Mouse (Mus musculus) hindbrain, postnatal 0 days (tissue): ENCODE results near the gene Snap47. TPM values are rescaled to one million over a fixed set of nuclear protein-coding genes. Genes with fewer than 3 reads are reported as not detected.

ENCODE experiments used
- ATAC-seq: fragments of 200-750 bp; cut with Nextera tagmentation; 2 replicates; pipeline ENCODE4 v1.8.0; 2017; ENCODE audit warnings: mild to moderate bottlenecking, moderate TSS enrichment, moderate library complexity
- DNase-seq: peaks from one replicate; pipeline ENCODE4 v3.0.0-alpha.2; 2015; ENCODE audit warnings: low spot score
- H3K27ac ChIP-seq: fragments of 300-500 bp; sonication (generic); 2 replicates; pipeline ENCODE4 v1.5.1; 2014; ENCODE audit warnings: mild to moderate bottlenecking
- H3K27me3 ChIP-seq: fragments of 300-500 bp; sonication (generic); 2 replicates; pipeline ENCODE4 v1.6.1; 2014; ENCODE audit warnings: low read length, mixed read lengths; ENCODE audit not compliant: insufficient read depth
- H3K36me3 ChIP-seq: fragments of 300-500 bp; sonication (generic); 2 replicates; pipeline ENCODE4 v1.6.1; 2014; ENCODE audit warnings: low read length, mixed read lengths; ENCODE audit not compliant: insufficient read depth
- H3K4me1 ChIP-seq: fragments of 300-500 bp; sonication (generic); 2 replicates; pipeline ENCODE4 v1.6.1; 2014; ENCODE audit warnings: antibody characterized with exemption, low read length, mixed read lengths; ENCODE audit not compliant: insufficient read depth
- H3K4me2 ChIP-seq: fragments of 300-500 bp; sonication (generic); 2 replicates; pipeline ENCODE4 v1.6.1; 2014; ENCODE audit warnings: low read depth, mild to moderate bottlenecking, low read length, moderate library complexity, mixed read lengths
- H3K4me3 ChIP-seq: fragments of 300-500 bp; sonication (generic); 2 replicates; pipeline ENCODE4 v1.5.1; 2014; ENCODE audit warnings: low read length
- H3K9ac ChIP-seq: fragments of 300-500 bp; sonication (generic); replicated peaks from 2 replicates; pipeline ENCODE4 v1.6.1; 2014; ENCODE audit warnings: mild to moderate bottlenecking, low read length, moderate library complexity, mixed read lengths
- H3K9me3 ChIP-seq: fragments of 300-500 bp; sonication (generic); 2 replicates; pipeline ENCODE4 v1.6.1; 2016; ENCODE audit warnings: low read length, mixed read lengths
- CTCF ChIP-seq: IDR thresholded peaks from 2 replicates; pipeline ENCODE4 v1.5.1; 2016; ENCODE audit warnings: antibody characterized with exemption, control low read depth, low read depth
- whole genome bisulfite sequencing: fragments of 180-500 bp; shearing (Covaris S2); extraction: QIAGEN DNeasy Blood & Tissue Kit; methylation state at CpG from one replicate; pipeline ENCODE4 v1.1.7; 2014; 5-methylcytosine and 5-hydroxymethylcytosine counted together
- polyA plus RNA-seq: library from polyadenylated mRNA; unstranded; fragments of >200 nt; fragmentation: Nextera tagmentation; extraction: Ambion mirVana; gene quantifications from 2 replicates; pipeline ENCODE4 v1.2.1, GENCODE M21; 2015
- total RNA-seq: library from RNA; depleted of rRNA; stranded (reverse); fragments of >200 nt; gene quantifications from 2 replicates; pipeline ENCODE4 v1.2.3, GENCODE M21; 2014

Snap47 gene
- total and polyA plus RNA-seq, 2 experiments from 2014 or later = 406 to 537 TPM

DNA sequence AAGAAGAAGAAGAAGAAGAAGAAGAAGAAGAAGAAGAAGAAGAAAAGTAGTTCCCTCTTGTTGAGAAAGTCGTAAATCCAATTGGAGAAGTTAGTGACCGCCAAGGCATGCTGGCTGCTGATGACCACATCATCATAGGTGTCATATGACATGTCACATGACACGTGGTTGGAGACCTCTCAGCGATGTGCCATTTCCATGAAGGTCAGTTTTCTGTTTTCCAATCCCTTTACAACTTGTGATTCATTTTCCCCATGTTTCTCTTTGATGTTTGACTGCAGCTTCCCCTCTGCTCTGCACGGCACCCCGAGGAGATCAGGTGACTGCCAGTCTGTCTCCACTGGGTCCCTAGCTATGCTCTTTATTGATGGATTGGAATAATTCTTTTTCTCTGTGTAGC is 58.7 kb downstream of the Snap47 start:
- 77% methylated on average over 6 of the region's 6 CpGs for WGBS
- Histone ChIP-seq H3K9me3 (no peaks in the 10 kb centered on the region), H3K27ac (no peak overlapping the region), H3K4me1 (no peaks in the 10 kb centered on the region), H3K4me3 (no peak overlapping the region), H3K9ac (no peak overlapping the region), H3K36me3 (no peaks in the 10 kb centered on the region), H3K27me3 (no peaks in the 10 kb centered on the region), H3K4me2 (no peak overlapping the region)
- DNase-seq (no peak), ATAC-seq (no peak)
- no peak for TF ChIP-seq CTCF

DNA sequence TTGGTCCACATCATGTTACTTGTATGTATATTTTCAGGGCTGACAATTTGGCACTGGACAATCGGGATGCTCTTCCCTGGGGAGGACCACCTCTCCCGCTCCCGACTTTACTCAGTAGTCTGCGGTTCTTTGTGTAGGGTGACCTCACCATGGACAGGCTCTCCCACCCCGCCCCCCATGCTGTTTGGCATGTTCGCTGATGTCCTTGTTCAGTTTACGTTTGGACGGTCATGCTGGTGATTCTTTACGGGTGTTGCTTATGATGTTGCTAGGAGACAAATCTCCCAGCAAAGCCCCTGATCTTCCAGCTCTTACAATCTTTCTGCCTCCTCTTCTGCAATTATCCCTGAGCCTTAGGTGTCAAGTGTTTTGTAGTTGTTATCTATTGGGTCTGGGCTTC is 60.5 kb downstream of the Snap47 start:
- H3K27ac ChIP-seq = no peak overlapping the region
- no peaks in the 10 kb centered on the region for H3K27me3 ChIP-seq
- H3K9me3 ChIP-seq = no peaks in the 10 kb centered on the region
- ATAC-seq = no peak
- no peaks in the 10 kb centered on the region for H3K4me1 ChIP-seq
- no peak overlapping the region for H3K4me2 ChIP-seq
- no peak overlapping the region for H3K9ac ChIP-seq
- TF ChIP-seq CTCF = no peak
- H3K36me3 ChIP-seq = no peaks in the 10 kb centered on the region
- 45% methylated on average over 9 of the region's 9 CpGs for WGBS
- no peak overlapping the region for H3K4me3 ChIP-seq
- DNase-seq = no peak

DNA sequence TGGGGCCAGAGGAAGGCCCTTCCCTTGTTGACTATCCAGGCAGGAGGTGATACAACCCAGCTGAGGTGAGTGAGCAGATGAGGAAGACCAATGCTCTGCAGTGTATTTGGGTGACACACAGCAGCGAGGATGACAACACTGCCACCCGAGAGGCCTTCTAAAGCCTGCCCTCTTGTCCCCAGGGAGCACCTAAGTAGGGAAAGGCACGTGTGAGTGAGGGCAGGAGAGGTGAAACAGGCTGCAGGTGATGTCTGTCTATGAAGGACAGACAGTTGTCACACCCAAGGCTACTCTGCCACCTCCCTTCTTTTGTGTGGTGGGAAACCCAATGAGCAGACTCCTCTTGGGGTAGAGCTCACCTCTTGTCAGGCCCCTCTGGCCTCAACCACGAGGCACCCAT is 61.4 kb downstream of the Snap47 start:
- Histone ChIP-seq H3K4me3 (no peak overlapping the region), H3K36me3 (no peaks in the 10 kb centered on the region), H3K9me3 (no peaks in the 10 kb centered on the region), H3K4me2 (no peak overlapping the region), H3K4me1 (no peaks in the 10 kb centered on the region), H3K27ac (no peak overlapping the region), H3K9ac (no peak overlapping the region), H3K27me3 (no peaks in the 10 kb centered on the region)
- 66% methylated on average over 4 of the region's 4 CpGs for WGBS
- TF ChIP-seq CTCF = no peak
- no peak for ATAC-seq
- no peak for DNase-seq

DNA sequence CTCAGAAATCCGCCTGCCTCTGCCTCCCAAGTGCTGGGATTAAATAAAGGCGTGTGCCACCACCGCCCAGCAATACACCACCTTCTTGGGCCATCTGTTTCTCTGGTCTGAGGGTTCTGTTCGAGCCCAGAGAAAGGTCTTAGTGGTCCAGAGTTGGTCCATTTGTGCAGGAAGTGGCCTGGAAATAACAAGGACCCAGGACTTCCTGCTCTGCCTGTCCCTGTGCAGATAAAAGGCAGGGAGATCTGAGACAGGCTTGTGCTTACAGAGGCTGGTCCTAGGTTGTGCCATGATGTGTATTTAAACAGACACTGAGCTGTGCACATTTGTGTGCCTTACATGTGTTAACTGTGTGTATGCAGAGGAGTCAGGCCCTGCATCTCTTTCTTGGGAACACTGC is 62.2 kb downstream of the Snap47 start:
- Histone ChIP-seq H3K4me3 (no peak overlapping the region), H3K9me3 (no peaks in the 10 kb centered on the region), H3K4me2 (no peak overlapping the region), H3K36me3 (no peaks in the 10 kb centered on the region), H3K27ac (no peak overlapping the region), H3K9ac (no peak overlapping the region), H3K4me1 (no peaks in the 10 kb centered on the region), H3K27me3 (no peaks in the 10 kb centered on the region)
- 82% methylated on average over 4 of the region's 4 CpGs for WGBS
- no peak for ATAC-seq
- DNase-seq = no peak
- TF ChIP-seq CTCF = no peak

DNA sequence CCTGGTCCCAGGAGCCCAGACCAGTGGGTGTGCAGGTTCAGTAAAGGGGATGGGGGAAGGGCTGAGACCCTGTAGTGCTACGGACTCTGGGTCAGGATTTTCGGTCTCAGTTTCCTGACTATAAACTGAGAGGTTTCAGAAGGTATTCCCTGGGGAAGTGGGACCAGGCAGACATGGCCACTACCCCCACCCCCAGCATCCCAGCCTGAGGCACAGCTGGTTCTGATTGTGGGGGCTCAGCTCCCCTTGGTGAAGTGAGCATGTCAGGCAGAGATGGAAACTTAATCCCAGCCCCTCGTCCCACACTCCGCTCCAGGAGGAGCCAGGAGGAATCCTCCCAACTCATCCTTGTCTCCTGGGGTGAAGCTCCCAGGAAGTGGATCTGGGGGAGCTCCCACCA is 63.5 kb downstream of the Snap47 start:
- Histone ChIP-seq H3K9ac (no peak overlapping the region), H3K4me2 (no peak overlapping the region), H3K9me3 (no peaks in the 10 kb centered on the region), H3K4me1 (no peaks in the 10 kb centered on the region), H3K27ac (no peak overlapping the region), H3K27me3 (no peaks in the 10 kb centered on the region), H3K36me3 (no peaks in the 10 kb centered on the region), H3K4me3 (no peak overlapping the region)
- 74% methylated on average over 4 of the region's 4 CpGs for WGBS
- DNase-seq (no peak), ATAC-seq (no peak)
- no peak for TF ChIP-seq CTCF

DNA sequence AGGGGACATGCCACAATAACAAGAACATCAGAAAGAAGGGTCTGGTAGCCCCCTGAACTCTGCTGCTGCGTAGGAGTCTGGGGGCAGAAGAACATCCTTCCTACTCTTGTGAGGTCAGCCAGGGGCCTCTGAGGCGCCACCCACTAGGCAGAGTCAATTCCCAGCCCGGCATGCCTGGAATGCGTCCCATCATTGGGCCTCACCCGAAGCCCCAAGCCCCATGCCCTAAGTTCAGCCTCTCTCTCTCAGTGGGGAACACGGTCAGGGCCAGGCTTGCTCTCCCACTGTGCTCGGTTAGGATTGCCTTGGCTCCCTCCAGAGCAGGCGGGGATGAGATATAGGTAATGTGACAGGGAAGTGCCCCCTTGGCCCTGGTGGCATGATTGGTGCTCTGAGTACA is 65.9 kb downstream of the Snap47 start:
- Histone ChIP-seq H3K9ac (no peak overlapping the region), H3K27ac (no peak overlapping the region), H3K27me3 (no peaks in the 10 kb centered on the region), H3K36me3 (no peaks in the 10 kb centered on the region), H3K4me3 (no peak overlapping the region), H3K4me2 (no peak overlapping the region), H3K9me3 (no peaks in the 10 kb centered on the region), H3K4me1 (no peaks in the 10 kb centered on the region)
- no peak for ATAC-seq
- no peak for DNase-seq
- 10% methylated on average over 8 of the region's 8 CpGs for WGBS
- TF ChIP-seq CTCF = no peak

DNA sequence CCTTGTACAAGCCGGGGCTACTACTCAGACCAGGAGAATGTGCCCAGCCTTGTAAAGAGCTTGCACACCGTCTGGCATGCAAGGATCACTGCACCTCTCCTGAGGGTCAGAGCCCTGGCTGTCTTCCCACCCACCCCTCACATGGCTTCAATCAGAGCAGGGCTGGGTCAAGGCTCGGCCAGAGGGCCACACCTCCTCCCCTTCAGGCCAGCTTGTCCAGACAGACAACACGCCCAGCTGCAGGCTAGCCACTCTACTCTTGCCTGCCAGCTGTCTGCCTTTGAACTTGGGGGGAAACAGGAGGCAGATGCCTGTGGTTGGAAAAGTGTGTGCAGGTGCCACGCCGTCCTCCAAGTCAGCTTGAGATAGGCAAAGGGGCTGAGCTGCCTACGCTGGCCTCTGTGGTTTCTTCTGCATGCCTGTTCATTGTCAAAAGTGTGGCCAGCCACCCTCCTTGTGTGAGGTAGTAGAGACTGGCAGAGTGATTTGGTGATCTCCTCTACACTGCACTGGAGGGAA is 66.5 kb downstream of the Snap47 start:
- Histone ChIP-seq H3K36me3 (no peaks in the 10 kb centered on the region), H3K9me3 (no peaks in the 10 kb centered on the region), H3K27me3 (no peaks in the 10 kb centered on the region), H3K4me2 (no peak overlapping the region), H3K4me3 (no peak overlapping the region), H3K9ac (no peak overlapping the region), H3K27ac (no peak overlapping the region), H3K4me1 (no peaks in the 10 kb centered on the region)
- DNase-seq (no peak), ATAC-seq (no peak)
- no peak for TF ChIP-seq CTCF
- WGBS = 47% methylated on average over 7 of the region's 7 CpGs

DNA sequence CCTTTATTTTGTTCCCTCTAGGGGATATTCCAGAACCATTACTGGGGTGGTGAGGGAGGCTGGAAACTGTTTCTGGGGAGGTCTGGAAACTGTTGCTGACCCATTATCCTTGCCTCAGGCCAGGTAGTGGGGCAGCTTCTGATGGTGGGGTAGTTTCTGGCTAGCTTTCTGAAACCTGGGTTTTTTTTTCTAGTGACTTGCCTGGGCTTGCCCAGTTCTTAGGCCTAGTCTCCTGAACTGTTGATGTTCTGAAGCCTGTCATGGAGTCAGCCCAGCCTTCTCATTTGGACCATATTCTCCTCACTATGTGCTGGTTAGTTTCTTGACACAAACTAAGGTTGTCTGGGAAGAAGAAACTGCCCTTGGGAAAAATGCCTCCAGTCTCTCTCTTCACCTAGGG is 71.4 kb downstream of the Snap47 start:
- no peak for DNase-seq
- Histone ChIP-seq H3K27me3 (no peaks in the 10 kb centered on the region), H3K9ac (no peak overlapping the region), H3K9me3 (no peaks in the 10 kb centered on the region), H3K27ac (no peak overlapping the region), H3K4me3 (no peak overlapping the region), H3K4me2 (no peak overlapping the region), H3K4me1 (no peaks in the 10 kb centered on the region), H3K36me3 (no peaks in the 10 kb centered on the region)
- no peak for TF ChIP-seq CTCF
- ATAC-seq = no peak
